Mouse (Mus musculus) lung, adult 2 months (tissue): Measurements from ENCODE around the gene Satb2.

Source experiments
- CTCF ChIP-seq: fragments of 200-500 bp; IDR thresholded peaks from 2 replicates; pipeline ENCODE4 v1.5.1; 2011; ENCODE audit warnings: mild to moderate bottlenecking, low read length, control low read depth; ENCODE audit not compliant: insufficient read depth
- POLR2A ChIP-seq: fragments of 200-500 bp; IDR thresholded peaks from 2 replicates; pipeline ENCODE4 v1.6.1; 2011; ENCODE audit warnings: low read depth, mild to moderate bottlenecking, control low read depth, low read length, borderline replicate concordance; ENCODE audit errors: extremely low read depth

DNA sequence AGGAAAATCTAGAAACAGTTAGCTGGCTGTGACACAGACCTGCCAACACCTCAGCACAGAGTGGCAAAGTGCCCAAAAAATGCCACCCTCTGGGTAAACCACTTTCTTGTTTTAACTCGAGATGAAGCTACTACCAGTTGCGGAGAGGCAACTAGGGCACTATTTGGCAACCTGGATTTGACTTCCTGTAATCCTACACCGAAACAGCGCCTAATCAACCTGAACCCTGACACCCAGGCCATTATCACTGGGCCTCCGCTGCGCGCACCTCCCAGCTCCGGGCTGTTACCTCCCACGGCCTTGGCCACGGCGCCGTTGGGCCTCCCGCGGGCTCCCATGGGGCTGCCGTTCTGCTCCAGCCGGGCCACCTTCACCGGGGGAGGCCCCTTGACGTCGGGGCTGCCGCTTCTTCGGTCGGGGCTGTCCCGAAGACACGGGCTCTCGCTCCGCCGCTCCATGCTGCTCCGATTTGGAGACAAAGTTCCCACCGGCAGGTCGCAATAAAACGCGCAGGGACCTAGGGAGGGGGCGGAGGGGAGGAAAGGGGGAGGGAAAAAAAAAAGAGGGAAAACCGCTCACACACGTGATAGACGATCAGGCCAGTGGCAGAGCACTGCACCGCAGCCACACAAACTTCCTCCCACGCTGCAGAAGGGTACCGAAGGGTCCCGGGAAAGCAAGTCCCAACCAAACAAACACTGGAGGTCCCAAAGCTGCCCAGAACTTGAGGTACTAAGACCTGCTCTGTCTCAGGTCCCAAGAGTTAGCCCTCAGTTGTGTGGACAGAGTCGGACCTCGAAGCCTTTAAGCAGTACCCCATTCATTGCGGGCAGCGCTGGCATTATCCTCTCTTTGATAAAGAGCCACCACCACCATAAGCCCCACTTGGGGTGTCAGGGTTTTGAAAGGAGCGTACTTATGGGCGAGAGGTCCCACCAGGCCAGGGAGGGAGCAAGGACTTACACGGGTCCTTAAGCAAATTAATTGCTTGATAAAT, 8.8 kb downstream of the Satb2 start:
- TF ChIP-seq POLR2A: no peak
- TF ChIP-seq CTCF: no peak
